Mouse (Mus musculus) testis, adult 2 months (tissue): ENCODE data around the gene Zcchc7.

Experiments used
- CTCF ChIP-seq: fragments of 200-500 bp; IDR thresholded peaks from 2 replicates; pipeline ENCODE4 v1.5.1; 2012; ENCODE audit warnings: low read depth, mild to moderate bottlenecking, inconsistent platforms, low read length, moderate library complexity; ENCODE audit not compliant: control insufficient read depth, insufficient read depth, insufficient replicate concordance
- POLR2A ChIP-seq: fragments of 200-500 bp; IDR thresholded peaks from 2 replicates; pipeline ENCODE4 v1.6.1; 2012; ENCODE audit warnings: low read depth, mild to moderate bottlenecking, inconsistent platforms, low read length, moderate library complexity; ENCODE audit not compliant: control insufficient read depth

DNA sequence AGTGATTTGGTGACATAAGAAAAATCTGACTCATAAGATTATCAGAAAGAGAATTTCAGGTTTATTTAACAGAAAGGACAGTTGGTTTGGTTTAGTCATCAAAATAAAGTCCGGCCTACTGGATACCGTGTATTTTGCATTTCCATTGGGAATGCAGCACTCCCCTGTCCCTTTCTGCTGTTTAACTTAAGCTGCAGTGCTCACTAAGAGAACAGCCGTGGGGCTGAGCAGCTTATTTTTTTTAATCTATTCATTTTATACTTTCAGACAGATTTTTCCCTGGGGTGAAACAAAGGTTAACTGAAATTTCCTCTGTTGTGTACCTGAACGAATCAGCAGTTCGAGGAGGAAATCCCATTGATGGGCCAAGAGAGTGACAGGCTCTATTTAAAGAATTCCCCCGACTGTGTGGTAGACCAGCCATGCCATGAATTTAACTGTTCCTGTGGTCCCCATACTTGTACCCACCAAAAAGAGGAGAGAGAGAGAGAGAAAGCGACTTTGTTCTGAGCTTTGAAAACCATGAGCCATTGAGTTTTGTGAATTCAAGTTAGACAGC is 124.5 kb downstream of the Zcchc7 start:
- TF ChIP-seq CTCF: no peak
- no peak for TF ChIP-seq POLR2A
